26 mouse cellular contexts compared by ENCODE assay signal in genomic region chr9:121101516-121101915, GRCm38 (mm10).
"Had no signal": no experiment of that assay in that cellular context is flagged by ENCODE, and none has a peak within 500 bp of the region (broad histone marks: within the 10 kb centered on the region; RNA-seq: fewer than 3 reads in every experiment).

No protein-coding gene starts in this region.

- H3K9ac ChIP-seq: heart, embryonic 13.5 days; heart, embryonic 15.5 days; hindbrain, embryonic 12.5 days; hindbrain, embryonic 15.5 days; kidney, embryonic 15.5 days; limb, embryonic 13.5 days; limb, embryonic 15.5 days; liver, embryonic 12.5 days; liver, embryonic 14.5 days had no signal

- H3K4me1 ChIP-seq: heart, embryonic 13.5 days; heart, embryonic 15.5 days; hindbrain, embryonic 12.5 days; kidney, embryonic 15.5 days; limb, embryonic 15.5 days; liver, embryonic 12.5 days had no signal

- H3K27ac ChIP-seq: heart, adult 2 months; heart, embryonic 13.5 days; heart, embryonic 15.5 days; hindbrain, embryonic 12.5 days; hindbrain, embryonic 15.5 days; kidney, embryonic 15.5 days; kidney, postnatal 0 days; limb, embryonic 13.5 days; limb, embryonic 15.5 days; liver, embryonic 12.5 days; liver, embryonic 14.5 days had no signal

- H3K27me3 ChIP-seq: hindbrain, embryonic 12.5 days; hindbrain, embryonic 15.5 days; limb, embryonic 15.5 days; liver, embryonic 12.5 days had no signal

- H3K36me3 ChIP-seq: heart, embryonic 13.5 days; heart, embryonic 15.5 days; hindbrain, embryonic 12.5 days; hindbrain, embryonic 15.5 days; kidney, embryonic 15.5 days; limb, embryonic 13.5 days; limb, embryonic 15.5 days; liver, embryonic 12.5 days had no signal

- H3K9me3 ChIP-seq: heart, embryonic 15.5 days; hindbrain, embryonic 12.5 days; hindbrain, embryonic 15.5 days; kidney, embryonic 15.5 days; limb, embryonic 13.5 days; limb, embryonic 15.5 days; liver, embryonic 12.5 days had no signal

- H3K4me2 ChIP-seq: heart, embryonic 11.5 days; heart, embryonic 13.5 days; heart, embryonic 15.5 days; hindbrain, embryonic 12.5 days; hindbrain, embryonic 15.5 days; kidney, embryonic 15.5 days; limb, embryonic 13.5 days; limb, embryonic 15.5 days; liver, embryonic 12.5 days had no signal

- DNase-seq: gastrocnemius, postnatal 14 days; gastrocnemius, postnatal 36 days; heart, adult 11 months; heart, adult 2 months; heart, postnatal 14 days; heart, postnatal 36 days; kidney, adult 11 months; kidney, adult 2 months; kidney, adult 9 months; kidney, postnatal 14 days; kidney, postnatal 36 days; layer of hippocampus, adult 9-11 months; layer of hippocampus, postnatal 36 days; left cerebral cortex, postnatal 4 days had no signal

- H3K4me3 ChIP-seq: heart, adult 2 months; heart, embryonic 13.5 days; heart, embryonic 15.5 days; hindbrain, embryonic 12.5 days; hindbrain, embryonic 15.5 days; kidney, embryonic 15.5 days; limb, embryonic 13.5 days; limb, embryonic 15.5 days; liver, embryonic 12.5 days had no signal

- ATAC-seq: intestine, embryonic 16.5 days; liver, embryonic 12.5 days had no signal
